Mouse (Mus musculus): ENCODE data around the gene Klrb1b.
"Not testable (repeated sequence)": the region's sequence is repeated elsewhere in the genome, so short reads cannot be mapped to it uniquely, and the experiment has no call there.

The Klrb1b gene

DNA sequence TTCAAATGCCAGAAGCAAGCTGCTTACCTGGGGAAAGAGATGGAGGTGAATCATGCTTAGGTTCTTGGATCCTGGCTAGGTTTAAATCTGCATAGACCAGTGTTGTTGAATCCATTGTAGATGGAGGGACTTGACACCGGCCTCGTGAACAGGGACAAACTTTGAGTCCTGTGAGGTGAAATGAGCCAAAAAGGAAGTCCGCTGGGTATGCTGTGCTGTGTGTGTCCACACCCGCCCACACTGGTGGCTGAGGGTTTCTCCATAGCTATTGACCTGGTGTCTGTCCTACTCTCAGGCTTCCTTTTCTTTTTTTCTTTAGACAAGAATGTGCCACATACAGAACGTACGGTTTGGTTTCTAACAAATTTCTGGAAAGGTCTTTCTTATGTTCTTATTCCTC, at the start of gene Klrb1b, which contains the start of gene Gm44511:
Gene Klrb1b, minus strand, starts transcription at position 200 of the 400 bp plus-strand sequence.
Gene Gm44511, minus strand, starts transcription at position 184 of the 400 bp plus-strand sequence.
- DNase-seq, result peak; percentile 66

DNA sequence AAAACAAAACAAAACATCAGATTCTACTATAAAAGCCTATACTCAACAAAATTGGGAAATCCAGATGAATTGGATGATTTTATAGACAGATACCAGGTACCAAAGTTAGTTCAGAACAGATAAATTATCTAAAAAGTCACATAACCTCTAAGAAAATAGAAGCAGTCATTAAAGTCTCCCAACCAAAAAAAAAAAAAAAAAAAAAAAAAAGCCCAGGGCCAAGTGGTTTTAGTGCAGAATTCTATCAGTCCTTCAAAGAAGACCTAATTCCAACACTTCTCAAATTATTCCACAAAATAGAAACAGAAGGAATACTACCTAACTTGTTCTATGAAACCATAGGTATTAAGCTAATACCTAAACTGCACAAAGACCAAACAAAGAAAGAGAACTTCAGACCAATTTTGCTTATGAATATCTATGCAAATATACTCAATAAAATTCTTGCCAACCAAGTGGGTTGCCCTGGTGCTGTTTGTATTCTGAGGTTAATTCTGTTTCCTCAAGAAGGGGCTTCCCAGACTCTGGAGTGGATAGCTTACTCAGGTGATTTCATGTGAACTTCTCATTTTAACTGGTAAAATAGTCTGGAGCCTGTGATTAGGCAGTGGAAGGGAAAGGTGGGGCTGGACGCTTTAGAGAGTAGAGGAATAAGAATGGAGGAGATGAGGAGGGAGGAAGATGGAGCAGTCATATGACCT, 45.9 kb upstream of the Klrb1b start:
- no peak for DNase-seq

DNA sequence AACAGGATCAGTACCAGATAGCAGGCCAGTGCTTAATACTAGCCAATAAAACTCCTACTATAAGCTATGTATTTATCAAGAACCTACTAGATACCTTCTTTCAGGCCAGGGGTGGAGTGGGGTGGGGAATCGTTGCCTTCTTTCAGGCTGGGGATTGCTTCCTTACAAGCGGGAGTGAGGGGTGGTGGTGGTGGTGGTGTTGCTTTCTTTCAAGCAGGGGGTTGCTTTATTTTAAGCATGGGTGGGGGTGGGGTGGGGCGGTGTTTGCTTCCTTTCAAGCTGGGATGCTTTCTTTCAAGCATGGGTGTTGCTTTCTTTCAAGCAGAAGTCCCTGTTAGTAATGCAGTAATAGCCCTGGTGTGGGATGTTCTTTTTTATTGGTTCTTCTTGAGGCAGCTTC, 42.7 kb upstream of the Klrb1b start:
- no peak for DNase-seq

DNA sequence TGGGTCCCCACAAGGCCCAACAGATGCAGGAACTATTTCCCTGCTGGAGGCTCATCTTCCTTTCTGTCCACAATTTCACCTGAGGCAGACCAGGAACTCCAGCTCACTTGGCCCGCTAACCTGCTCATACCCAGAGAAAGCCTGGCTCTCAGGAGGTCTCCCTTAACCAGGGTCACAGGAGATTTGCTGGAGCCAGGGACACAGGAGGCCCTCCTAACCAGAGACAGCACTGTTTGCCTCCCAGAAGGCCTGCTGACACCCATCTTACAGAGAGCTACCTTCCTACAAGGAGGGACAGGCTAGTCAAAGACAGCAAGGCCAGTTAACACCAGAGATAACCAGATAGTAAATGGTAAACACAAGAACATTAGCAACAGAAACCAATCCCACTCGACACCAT, 31.8 kb upstream of the Klrb1b start:
- no peak for DNase-seq

DNA sequence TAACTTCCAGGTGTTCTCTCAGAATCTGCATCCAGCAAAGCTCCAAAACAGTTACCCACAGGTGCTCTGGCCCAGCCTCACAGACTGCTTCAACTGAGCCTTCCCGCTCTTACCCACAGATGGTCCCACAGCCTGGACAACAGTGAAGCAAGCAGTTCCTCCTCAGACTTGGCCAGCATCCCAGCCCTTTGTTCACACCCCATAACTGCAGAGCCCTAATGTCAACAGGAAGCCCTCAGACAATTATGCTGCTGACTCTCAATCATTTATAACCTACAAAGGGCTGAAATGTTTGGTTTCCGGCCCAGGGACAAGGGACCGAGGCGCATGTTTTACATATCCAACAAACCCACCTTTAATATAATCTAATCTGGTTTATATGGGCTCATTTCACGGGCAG, 30.1 kb upstream of the Klrb1b start:
- DNase-seq, result peak; percentile 97

DNA sequence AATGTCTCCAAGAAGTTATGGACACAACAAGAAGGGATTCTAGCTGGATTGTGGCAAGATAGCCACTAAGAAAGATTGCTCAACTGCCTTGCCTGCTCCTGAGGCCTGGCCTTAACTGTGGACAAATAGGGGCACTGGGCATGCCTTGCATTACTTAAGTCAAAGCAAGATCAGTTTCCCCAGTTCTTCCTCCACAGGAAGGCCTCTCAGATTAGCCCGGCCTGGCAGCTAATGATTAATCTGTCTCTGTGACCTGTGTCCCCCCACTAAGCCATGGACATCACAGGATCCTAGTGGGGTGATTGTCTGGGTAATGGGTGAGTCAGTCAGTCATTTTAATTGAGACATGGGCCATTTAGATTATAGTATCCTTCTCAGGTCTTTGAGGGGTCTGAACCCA, 29.3 kb upstream of the Klrb1b start:
- DNase-seq, result no peak

DNA sequence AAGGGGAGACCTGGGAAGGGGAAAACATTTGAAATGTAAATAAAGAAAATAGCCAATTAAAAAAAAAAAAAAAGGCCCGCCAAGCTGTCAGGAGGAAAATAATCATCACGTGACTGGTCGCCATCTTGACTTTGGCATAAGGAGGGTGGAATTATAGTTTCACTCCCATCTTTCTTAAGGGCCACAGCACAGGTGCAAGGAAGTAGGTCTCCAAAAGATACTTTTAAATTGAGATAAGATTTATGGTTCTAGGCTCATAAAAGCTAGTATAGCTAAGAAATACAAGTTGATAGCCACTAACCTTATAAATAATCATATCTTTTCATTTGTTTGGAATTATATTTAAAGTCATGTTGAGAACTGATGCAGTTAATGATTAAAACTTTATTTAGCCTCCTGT, 28.8 kb upstream of the Klrb1b start:
- DNase-seq, result no peak

DNA sequence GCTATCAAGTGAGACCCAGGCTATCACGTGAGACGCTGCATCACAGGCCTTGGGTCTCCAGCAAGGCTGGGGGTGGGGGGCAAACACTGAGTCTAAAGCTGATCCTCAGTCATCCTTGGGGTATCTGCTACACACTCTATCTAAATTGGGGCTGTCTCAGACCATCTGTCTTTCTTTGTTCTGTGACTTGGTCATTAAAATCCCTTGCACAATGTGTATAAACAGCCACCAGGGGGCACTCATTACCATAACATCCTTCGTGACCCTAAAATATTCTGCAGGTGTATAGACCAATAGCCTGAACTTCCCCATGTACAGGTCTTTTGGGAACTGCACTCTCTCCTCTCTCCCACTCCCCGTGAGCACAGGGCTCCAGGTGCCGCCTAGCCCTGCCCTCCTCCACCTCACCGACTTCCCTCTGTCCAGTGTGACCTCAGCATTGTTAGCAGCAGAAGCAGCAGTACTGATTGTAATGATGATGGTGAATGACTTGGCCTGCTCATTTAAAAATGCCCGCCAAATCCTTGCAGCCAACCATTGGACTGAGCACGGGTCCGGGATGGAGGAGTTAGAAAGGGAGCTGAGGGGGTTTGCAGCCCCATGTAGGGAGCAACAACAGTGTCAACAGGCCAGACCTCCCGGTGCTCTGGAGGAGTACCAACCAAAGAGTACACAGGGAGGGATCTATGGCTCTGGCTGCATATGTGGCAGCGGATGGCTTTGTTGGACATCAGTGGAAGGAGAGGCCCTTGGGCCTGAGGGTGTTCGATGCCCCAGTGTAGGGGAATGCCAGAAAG, 28.1 kb upstream of the Klrb1b start:
- peak; percentile 89 for DNase-seq

DNA sequence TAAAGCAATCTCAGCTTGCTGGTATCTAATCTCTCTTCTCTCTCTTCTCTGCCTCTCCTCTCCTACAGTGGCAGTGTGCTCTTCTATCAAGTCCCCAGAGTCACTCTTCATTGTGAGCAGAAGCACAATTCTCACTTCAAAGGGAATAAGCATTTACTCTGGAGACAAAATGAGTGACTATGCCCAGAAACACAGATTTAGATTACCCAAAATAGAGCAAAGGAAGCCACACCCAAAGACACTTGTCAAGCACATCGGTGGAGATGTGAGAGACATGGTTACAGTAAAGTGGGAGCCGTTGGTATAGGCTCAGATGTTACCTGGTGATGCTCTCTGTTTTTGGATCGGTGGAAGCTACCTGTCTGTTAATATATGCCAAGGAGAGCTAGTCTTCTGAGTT, 26.6 kb upstream of the Klrb1b start:
- DNase-seq, result no peak

DNA sequence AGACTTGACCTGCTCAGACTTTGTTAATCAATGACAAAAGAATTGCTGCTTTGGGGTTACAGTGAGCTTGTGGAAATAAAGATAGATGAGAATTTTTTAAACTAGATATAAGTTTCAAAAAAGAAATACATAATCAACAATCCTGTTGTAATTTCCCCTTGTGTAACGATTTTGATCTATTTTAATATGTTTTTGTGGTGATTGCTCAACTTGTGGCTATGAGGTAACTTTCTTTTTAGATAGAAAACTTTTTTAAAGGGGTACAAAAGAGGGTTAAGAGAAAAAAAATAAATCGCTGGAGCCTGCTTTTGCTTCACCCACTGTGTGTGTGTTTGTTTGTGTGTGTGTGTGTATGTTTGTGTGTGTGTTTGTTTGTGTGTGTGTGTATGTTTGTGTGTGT, 25.0 kb upstream of the Klrb1b start:
- DNase-seq, result no peak

DNA sequence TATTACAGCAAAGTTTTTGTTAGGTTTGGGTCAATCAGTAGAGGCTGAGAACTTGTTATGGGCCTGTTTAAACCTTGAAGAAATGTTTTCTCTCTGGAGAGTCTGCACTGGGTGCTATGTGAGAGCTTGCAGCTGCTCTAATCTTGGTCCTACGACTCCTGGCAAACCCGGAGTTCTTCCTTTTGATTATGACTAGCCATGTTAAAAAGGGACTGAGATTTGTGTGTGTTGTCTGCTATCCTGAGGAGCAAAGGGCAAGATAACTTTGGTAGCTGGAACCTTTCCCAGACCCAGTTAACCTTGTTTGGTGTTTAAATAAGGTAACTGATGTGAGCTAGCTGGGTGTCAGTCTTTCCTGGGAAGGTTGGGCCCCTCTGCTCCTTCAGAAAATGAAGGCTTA, 24.5 kb upstream of the Klrb1b start:
- DNase-seq, result peak; percentile 80

DNA sequence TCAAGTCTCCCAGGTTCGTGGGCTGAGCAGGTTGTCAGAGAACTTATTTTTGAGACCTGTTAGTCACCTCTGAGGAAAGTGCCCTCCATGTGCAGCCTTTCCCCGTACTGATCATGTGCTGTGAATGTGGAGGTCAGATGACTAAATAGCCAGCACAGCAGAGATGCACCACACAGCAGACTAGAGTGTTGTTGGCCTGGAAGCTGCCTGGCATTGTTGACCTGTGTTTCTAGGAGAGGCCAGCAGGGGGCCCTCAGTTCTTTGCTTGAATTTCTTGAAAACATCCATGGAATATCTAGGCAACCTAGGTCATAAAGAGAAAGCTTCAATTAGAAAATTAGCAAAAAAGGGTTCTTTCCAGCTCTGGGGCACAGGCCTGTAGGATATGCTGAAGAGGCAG, 23.8 kb upstream of the Klrb1b start:
- peak; percentile 77 for DNase-seq

DNA sequence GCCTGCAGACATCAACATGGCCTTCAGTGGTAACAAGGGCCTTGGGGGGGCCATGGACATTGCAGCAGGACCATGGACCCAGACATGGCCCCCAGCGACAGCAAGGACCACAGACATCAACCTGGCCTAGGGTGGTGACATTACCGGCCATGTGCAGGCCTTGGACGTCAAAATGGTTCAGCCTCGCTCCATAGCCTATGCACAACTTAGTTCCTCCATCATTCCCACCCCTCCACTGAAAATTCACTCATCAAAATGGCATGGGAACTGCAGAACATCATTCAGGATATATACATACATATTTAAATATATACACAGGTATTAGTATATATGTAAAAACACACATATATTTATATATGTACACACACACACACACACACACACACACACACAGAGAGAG, 21.3 kb upstream of the Klrb1b start:
- no peak for DNase-seq

DNA sequence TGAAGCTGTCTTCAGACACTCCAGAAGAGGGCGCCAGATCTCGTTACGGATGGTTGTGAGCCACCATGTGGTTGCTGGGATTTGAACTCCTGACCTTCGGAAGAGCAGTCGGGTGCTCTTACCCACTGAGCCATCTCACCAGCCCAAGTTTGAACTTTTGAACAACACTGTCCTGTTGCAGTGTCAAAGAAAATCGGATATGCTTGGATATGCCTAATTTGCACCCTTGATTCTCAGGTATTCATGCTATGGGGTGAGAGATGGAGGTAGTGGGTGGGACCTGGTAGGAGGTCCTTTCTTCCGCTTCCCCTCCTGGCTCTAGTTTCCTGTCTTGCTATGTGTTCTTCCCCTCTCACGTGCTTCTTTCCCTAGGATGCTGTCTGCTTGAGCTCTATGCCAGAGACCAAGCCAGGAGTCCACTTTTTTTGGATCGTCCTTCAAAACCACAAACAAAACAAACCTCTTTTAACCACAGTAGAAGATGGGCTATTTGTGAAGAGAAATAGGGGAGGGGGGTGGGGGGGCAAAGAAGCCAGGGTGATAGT, 19.9 kb upstream of the Klrb1b start:
- DNase-seq, result no peak

DNA sequence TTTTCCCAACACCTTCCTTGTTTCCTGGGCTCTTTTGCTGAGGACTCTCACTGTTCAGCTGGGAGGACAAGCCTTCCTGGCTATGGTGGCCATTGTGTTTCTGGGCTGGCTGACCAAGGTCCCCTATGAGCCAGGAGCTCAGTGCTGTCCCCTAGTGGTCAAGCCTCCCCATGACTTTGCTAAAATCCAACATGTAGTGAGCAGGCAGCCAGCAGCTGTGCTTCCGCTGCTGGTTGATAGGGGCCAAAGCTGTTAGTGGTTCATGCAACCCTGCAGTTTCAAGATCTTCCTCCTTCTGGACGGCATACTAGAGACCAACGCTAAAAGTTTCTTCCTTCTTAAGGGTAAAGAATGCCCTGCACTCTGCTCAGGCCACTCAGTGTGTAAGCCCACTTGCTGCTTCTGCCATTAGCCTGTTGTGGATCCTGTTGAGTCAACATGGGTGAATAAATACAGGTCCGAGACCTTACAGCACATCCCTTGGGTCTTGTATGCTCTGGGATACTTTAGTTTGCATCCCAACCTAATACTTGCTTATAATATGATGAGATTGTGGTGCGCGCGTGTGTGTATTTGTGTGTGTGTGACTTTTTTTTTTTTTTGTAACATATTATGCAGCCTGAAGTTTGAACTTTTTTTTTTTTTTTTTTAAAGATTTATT, 19.3 kb upstream of the Klrb1b start:
- DNase-seq, result peak; percentile 96

DNA sequence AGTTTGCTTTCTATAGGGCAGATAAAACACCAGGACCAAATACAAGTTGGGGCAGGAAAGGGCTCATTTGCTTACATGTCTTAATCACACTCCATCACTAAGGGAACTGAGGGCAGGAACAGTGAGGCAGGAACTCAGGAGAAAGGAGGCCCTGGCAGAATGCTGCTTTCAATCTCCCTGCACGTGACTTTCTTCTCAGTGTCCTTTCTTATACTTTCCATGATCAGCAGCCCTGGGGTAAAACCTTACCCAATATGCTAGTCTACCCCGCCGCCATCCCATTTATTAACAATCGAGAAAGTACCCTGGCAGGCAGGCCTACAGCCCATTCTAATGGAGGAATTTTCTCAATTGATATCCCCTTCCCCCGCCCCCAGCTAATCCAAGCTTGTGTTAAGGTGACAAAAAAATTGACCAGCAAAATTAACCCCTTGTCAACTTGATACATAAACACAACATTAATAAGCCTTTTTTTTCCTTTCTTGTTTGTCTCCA, 18.5 kb upstream of the Klrb1b start:
- DNase-seq, result no peak

DNA sequence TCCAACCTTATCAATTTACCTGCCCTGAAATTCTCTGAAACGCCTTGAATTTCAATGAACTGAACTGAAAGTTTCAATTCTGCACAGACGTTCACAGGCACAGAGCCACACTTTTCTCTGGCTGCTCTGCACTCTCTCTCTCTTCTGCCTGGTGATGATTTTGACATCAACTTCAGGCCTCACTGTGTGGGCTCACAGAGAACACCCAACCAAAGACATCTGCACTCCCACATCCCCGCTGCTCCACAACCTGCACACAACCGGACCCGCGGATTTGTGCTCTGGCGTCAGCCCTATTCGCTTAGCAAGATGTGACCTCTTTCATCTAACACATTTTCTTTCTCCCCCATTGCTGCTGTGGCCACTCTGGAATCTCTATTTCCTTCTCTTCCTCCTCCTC, 18.0 kb upstream of the Klrb1b start:
- no peak for DNase-seq

DNA sequence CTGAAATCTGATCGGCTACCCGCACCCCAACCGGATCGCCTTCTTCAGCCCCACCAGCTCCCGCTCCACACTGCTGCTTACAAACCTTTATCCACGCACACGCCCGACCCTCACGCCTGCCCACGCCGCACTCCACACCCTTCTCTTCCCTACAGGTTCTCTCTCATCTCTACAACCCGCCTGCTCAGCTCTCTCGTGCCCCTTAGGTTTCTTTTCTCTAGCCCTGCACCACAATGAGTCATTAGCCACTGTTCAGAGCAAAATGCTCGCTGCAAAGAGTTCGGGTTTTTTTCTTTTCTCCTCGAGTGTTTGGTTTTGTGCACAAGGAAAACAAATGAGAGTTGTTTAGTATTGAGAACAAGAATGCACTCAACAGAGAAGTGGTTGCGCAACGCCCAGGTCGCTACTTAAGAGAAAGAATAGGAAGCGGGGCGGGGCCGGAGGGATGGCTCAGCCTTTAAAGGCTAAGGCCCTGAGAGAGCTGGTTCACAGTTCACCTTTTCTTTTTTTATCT, 17.4 kb upstream of the Klrb1b start:
- DNase-seq, result peak; percentile 98

DNA sequence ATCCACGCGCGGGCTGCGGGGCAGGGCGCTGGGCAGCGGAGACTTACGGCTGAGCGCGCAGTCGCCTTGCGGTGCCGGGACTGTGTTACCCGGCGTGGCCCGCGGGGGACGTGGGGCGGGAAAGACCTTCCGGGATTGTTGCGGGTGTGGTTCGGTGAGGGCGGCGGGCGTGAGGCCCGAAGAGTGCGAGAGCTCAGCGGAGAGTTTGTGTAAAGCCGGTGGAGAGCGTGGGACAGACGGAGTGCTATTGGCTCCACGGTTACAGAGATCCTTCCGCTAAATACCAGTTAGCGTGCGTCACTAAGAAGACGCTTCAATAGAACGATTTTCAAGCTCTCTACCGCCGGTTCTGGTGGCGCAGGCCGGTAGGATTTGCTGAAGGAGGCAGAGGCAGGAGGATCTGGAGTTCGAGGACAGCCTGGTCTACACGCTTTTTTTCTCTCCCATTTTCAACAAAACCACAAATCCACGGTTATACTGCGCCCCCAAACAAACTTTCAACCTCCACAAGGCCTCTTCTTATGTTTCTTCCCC, 16.9 kb upstream of the Klrb1b start:
- peak; percentile 95 for DNase-seq

DNA sequence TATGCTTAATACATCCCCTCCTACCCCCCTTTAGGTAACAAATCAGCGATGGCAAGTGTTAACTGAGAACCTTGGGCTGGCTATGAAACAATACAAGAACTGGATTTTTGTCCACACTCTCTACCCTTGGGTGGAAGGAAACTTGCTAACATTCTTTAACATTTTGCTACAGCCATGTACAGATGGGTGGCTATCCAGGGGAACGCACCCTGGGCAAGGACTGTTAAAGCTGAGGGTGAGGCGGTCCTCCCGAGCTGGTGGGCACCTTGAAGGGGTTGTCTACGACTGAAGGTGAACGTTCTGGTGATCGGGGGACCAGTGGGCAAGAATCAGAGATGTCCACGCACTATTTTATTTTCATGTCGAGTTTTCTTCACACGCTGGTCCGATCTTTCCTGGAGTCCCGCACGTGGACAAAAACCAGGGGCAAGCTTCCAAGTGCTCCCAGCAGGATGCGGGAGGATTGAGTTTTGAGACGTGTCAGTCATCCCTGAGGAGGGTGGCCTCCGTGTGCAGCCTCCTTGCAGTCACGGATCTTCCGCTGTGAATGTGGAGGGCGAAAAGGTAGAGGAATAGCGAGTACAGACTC, 16.3 kb upstream of the Klrb1b start:
- DNase-seq, result no peak

DNA sequence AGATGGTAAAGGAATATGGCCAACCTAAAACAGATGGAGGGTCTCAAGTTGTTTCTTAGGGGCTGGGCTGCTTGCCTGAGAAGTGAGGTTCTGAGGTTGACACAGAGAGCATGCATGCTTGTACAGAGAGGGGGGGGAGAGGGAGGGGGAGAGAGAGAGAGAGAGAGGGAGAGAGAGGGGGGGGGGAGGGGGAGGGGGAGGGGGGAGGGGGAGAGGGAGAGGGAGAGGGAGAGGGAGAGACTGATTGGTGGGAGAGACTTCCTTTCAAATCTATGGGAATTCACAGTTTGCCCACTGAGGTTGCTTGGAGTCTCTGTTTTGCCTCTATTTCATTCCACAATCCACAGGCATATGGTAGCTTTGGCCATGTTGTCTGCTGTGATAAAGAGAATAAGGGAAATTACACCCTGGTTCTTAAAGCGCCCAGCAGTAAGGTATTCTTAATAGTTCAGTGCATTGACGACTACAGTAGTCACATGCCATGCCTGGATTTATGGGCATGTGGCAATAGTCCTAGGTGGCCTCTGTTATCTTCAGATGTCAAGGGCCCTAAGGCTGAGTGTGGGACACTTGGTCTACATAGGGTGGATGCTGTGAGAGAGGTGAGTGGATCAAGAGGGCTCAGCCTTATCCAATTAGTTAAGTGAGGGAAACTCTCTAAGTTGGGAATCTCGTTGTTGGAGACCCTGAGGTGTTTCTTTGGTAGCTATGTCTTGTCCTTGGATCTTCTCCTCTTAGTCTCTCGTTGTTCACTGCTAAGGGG, 15.4 kb upstream of the Klrb1b start:
- DNase-seq, result peak; percentile 60

DNA sequence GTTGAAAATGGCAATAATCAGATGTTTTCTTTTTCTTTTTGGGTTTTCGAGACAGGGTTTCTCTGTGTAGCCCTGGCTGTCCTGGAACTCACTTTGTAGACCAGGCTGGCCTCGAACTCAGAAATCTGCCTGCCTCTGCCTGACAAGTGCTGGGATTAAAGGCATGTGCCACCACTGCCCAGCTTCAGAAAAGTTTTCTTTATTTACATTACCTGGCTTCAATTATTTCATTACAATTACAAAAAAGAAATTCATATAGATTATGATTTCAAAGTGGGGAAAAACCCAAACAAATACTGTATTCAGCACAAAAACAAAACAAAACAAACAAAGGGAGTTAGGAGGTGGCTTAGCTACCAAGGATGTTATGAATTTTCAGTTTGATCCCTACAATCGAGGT, 14.5 kb upstream of the Klrb1b start:
- not testable (repeated sequence) for DNase-seq
